Mouse (Mus musculus) limb, embryonic 12.5 days (tissue): ENCODE measurements around the gene Plk3. TPM values are rescaled to one million over a fixed set of nuclear protein-coding genes. Genes with fewer than 3 reads are reported as not detected.

Experiments used
- ATAC-seq: fragments of 200-750 bp; cut with Nextera tagmentation; 2 replicates; pipeline ENCODE4 v1.8.0; 2017; ENCODE audit warnings: low read depth, moderate TSS enrichment; ENCODE audit not compliant: insufficient number of reproducible peaks, insufficient read depth, low FRiP score, low TSS enrichment
- H3K27ac ChIP-seq: fragments of 300-500 bp; sonication (generic); 2 replicates; pipeline ENCODE4 v1.5.1; 2016; ENCODE audit warnings: mild to moderate bottlenecking, moderate library complexity
- H3K27me3 ChIP-seq: fragments of 300-500 bp; sonication (generic); 2 replicates; pipeline ENCODE4 v1.6.1; 2016; ENCODE audit warnings: mild to moderate bottlenecking, moderate library complexity
- H3K36me3 ChIP-seq: fragments of 300-500 bp; sonication (generic); 2 replicates; pipeline ENCODE4 v1.6.1; 2016; ENCODE audit warnings: mild to moderate bottlenecking, moderate library complexity
- H3K4me1 ChIP-seq: fragments of 300-500 bp; sonication (generic); replicated peaks from 2 replicates; pipeline ENCODE4 v1.6.1; 2016
- H3K4me2 ChIP-seq: fragments of 300-500 bp; sonication (generic); 2 replicates; pipeline ENCODE4 v1.6.1; 2016; ENCODE audit warnings: mild to moderate bottlenecking, moderate library complexity
- H3K4me3 ChIP-seq: fragments of 300-500 bp; sonication (generic); replicated peaks from 2 replicates; pipeline ENCODE4 v1.5.1; 2016; ENCODE audit warnings: mild to moderate bottlenecking
- H3K9ac ChIP-seq: fragments of 300-500 bp; sonication (generic); replicated peaks from 2 replicates; pipeline ENCODE4 v1.6.1; 2016; ENCODE audit warnings: mild to moderate bottlenecking, moderate library complexity
- H3K9me3 ChIP-seq: fragments of 300-500 bp; sonication (generic); 2 replicates; pipeline ENCODE4 v1.6.1; 2016; ENCODE audit warnings: mild to moderate bottlenecking, moderate library complexity
- WGBS: fragments of 180-500 bp; shearing (Covaris S2); methylation state at CpG from one replicate; pipeline ENCODE4 v1.1.7; 2016; 5-methylcytosine and 5-hydroxymethylcytosine counted together
- microRNA-seq: library from miRNA; unstranded; fragments of <30 nt; microRNA quantifications from one replicate; pipeline ENCODE4, GENCODE M21; 2017
- polyA plus RNA-seq: library from polyadenylated mRNA; unstranded; fragments of >200 nt; fragmentation: Nextera tagmentation; extraction: Ambion mirVana; gene quantifications from 2 replicates; pipeline ENCODE4 v1.2.1, GENCODE M21; 2016

Plk3 gene
- polyA plus RNA-seq, 1 experiment from 2014 or later: 2.7 TPM

DNA sequence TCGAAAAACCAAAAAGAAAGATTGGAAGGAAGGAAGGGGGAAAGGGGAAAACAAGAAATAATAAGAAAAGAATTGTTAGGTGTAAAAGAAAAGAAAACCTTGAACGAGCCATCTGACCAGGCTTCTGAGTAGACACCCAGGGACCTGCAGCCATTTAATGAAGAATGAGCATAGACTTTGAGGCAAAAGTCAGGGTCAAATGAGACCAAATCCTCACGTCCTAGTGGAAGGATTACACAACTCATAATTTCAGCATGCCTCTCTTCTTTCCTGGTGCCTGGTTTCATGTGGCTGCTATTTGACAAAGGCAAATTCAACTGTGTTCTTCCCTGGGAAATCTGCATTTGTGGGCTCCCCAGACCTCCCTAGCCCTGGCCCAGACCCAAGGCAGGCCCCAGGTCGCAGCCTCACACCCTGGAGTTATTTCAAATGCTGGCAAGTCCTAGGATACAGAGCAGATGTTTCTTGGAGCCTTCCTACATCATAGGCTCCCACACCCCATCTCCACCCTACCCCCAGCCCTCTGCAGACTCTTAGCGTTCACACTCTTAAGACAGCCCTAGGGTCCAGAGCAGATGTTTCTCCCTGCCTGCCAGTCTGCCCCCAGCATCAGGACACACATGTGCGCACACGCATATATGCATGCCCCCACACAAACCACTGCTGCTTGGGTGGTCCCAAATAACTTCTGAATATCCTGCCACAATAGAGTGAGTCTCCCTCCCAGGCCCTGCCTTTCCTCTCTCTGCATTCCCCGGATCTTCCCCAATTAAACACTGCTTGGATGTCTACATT, 35.6 kb downstream of the Plk3 start:
- ATAC-seq: no peak
- 53% methylated on average over 8 of the region's 8 CpGs for WGBS

DNA sequence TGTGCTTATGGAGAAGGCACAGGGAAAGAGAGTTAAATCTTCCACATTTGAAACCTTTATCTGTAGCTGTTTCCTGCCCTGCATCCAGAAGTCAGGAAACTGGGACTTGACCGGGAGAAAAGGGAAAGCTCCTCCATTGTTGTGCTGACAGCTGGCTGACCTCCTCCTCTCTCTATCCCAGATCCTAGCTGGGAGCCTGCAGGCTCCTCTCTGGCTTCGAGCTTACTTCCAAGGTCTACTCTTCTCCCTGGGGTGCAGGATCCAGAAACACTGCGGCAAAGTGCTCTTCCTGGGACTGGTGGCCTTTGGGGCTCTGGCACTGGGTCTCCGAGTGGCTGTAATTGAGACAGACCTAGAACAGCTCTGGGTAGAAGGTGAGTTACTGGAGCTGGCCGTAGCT, 37.1 kb downstream of the Plk3 start:
- Histone ChIP-seq H3K4me3 (peak overlapping the region; percentile 68), H3K27me3 (peaks cover 3% of the 10 kb centered on the region; the same call in 1 of the 2 replicates), H3K4me2 (peak overlapping the region; percentile 95), H3K9ac (peak overlapping the region; percentile 70), H3K4me1 (peaks cover 37% of the 10 kb centered on the region), H3K9me3 (no peaks in the 10 kb centered on the region), H3K36me3 (peaks cover 12% of the 10 kb centered on the region), H3K27ac (no peak overlapping the region)
- ATAC-seq: no peak
- WGBS: 10% methylated on average over 5 of the region's 5 CpGs

More for the DNA sequence above, 35.6 kb downstream of the Plk3 start:
- Histone ChIP-seq H3K4me2 (peak overlapping the region; percentile 95), H3K27me3 (peaks cover 3% of the 10 kb centered on the region; the same call in 1 of the 2 replicates), H3K4me3 (0 out of 2 replicates have a peak overlapping the region, but pooled peaks have one; percentile 68), H3K27ac (peak overlapping the region; percentile 62; the same call in 1 of the 2 replicates), H3K9ac (no peak overlapping the region), H3K9me3 (no peaks in the 10 kb centered on the region), H3K36me3 (peaks cover 12% of the 10 kb centered on the region), H3K4me1 (peaks cover 37% of the 10 kb centered on the region)

DNA sequence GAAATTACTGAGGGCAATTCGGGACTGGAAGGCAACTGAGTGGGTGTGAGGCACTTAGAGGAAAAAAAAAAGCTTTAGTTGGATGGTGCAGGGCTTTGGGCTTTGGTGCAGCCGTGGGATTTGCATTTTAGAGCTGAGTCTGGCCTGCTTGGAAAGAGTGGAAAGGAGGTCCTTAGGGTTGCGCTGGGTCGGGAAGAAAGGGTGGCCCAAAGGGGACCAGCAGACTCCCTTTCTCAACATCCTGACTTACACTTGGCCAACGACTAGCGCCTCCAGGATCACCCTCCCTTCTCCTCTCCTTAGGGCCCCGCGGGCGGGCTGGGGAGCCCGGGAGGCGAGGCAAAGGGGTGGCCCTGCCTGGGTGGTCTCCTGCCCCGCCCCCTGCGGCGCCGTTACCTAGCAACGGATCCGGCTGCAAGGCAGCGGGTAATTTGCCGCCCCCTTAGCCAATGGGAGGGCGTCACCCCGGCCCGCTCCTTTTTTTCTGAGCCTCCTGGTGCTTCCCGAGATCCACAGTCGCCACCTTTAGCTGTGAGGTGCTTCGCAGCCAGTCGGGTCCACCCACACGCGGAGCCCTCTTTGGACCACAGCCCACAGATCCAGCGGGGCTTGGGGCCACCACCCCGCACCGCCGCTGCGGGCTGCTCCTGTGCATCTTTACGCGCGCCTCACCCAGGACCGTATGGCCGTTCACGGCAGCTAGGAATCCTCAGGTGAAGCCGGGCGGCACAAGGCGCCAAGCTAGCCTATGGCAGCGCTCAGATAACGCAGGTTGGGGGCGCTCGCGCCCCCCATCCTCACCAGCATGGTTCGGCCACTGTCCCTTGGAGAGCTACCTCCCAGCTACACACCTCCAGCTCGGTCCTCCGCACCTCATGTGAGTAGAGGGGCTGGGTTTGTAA, 38.0 kb downstream of the Plk3 start, which contains the start of gene Ptch2:
Gene Ptch2 (plus strand): TSS at position 525 of the 902 bp plus-strand sequence.
- peak within 1 kb of the TSS; percentile 73 for H3K27ac ChIP-seq
- peak within 1 kb of the TSS; percentile 68 for H3K4me3 ChIP-seq
- H3K4me2 ChIP-seq: peak within 1 kb of the TSS; percentile 95
- H3K9ac ChIP-seq: peak within 1 kb of the TSS; percentile 70
- ATAC-seq: peak; percentile 82
- H3K4me1 ChIP-seq: peaks cover 33% of the 10 kb centered on the region
- peaks cover 3% of the 10 kb centered on the region; the same call in 1 of the 2 replicates for H3K27me3 ChIP-seq
- peaks cover 11% of the 10 kb centered on the region for H3K36me3 ChIP-seq
- no peaks in the 10 kb centered on the region for H3K9me3 ChIP-seq
- WGBS: under 1% methylated on average over 50 of the region's 50 CpGs

GRCm38 (mm10) chr4:117094626-117095361, 39.0 kb downstream of the Plk3 start:
- H3K4me3 ChIP-seq: no peak overlapping the region
- H3K27me3 ChIP-seq: peaks cover 3% of the 10 kb centered on the region; the same call in 1 of the 2 replicates
- no peak for ATAC-seq
- peak overlapping the region; percentile 95; the same call in 1 of the 2 replicates for H3K4me2 ChIP-seq
- 0 out of 2 replicates have a peak, but pooled peaks cover 1% of the 10 kb centered on the region for H3K36me3 ChIP-seq
- H3K27ac ChIP-seq: peak overlapping the region; percentile 73; the same call in 1 of the 2 replicates
- H3K9me3 ChIP-seq: no peaks in the 10 kb centered on the region
- 71% methylated on average over 3 of the region's 3 CpGs for WGBS
- H3K9ac ChIP-seq: no peak overlapping the region
- peaks cover 33% of the 10 kb centered on the region for H3K4me1 ChIP-seq

DNA sequence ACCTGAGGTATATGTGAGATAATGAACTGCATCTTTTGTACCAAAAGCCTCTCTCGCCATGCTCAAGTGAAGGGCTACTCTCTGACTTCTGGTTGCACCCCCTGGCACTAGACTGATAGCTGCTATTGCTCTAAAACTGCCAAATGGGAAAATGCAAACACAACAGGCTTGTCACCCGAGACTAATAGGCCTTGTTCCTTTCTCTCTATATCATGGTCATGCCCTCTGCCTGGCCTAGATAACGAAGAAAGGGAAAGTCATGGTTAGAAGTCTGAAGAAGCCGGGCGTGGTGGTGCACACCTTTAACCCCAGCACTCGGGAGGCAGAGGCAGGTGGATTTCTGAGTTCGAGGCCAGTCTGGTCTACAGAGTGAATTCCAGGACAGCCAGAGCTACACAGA, 43.2 kb downstream of the Plk3 start:
- no peak for ATAC-seq
- Histone ChIP-seq H3K4me3 (no peak overlapping the region), H3K27me3 (no peaks in the 10 kb centered on the region), H3K36me3 (peaks cover 12% of the 10 kb centered on the region), H3K9me3 (no peaks in the 10 kb centered on the region), H3K9ac (no peak overlapping the region), H3K4me2 (no peak overlapping the region), H3K27ac (no peak overlapping the region), H3K4me1 (peaks cover 4% of the 10 kb centered on the region; the same call in 1 of the 2 replicates)
- WGBS: 81% methylated on average over 7 of the region's 7 CpGs

DNA sequence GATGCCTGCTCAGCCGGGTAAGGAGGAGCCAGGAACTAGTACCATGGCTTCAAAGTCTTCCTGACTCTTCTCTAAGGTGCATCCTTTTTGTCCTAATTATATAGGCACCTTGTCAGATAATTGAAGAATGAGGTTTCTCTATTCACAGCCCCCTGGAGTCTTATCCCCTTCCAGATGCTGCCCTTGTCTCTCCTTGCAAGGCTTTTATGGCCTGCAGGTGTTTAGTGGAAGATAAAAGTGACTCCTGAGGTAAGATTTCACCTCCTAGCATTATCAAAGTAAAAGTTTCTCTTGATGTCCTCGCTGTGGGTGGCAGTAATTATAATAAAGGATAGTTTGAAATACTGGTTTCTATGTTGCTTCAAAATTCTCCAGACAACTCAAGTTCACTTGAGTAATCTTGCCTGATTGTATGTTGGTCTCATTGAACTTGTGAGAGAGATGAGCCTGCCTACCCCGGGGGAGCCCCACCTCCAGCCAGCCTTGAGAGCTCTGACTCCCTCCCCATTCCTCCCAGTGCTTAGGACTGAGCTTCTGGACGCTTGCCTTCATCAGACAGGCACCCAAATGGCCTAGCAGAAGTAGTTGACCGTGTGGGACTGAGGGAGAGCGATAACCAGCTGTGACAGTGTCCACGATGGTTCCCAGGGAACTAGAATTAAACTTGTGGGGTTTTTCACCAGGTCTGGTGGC, 45.7 kb downstream of the Plk3 start:
- Histone ChIP-seq H3K27me3 (no peaks in the 10 kb centered on the region), H3K4me2 (no peak overlapping the region), H3K4me1 (no peaks in the 10 kb centered on the region), H3K27ac (no peak overlapping the region), H3K9ac (no peak overlapping the region), H3K9me3 (no peaks in the 10 kb centered on the region), H3K4me3 (no peak overlapping the region), H3K36me3 (peaks cover 22% of the 10 kb centered on the region)
- ATAC-seq: no peak
- 59% methylated on average over 7 of the region's 7 CpGs for WGBS

Small RNA genes lying within 50 kb of the gene (microRNA-seq; reads per million reads assigned to microRNA genes)
- gene Gm22398: not detected

Other genes starting within 250 kb of the Plk3 start
- 110 and 111 TPM in 2 replicates for gene Urod, start 139.6 kb downstream of the Plk3 start, polyA plus RNA-seq
- 10.7 and 10.8 TPM in 2 replicates for gene Hectd3, start 138.6 kb downstream of the Plk3 start, polyA plus RNA-seq
- gene Eif2b3, start 114.6 kb downstream of the Plk3 start, polyA plus RNA-seq: 53.0 and 54.0 TPM in 2 replicates
- gene Ptch2, start 37.9 kb downstream of the Plk3 start, polyA plus RNA-seq: 5.4 and 6.4 TPM in 2 replicates
- 4.2 and 5.1 TPM in 2 replicates for gene Btbd19, start 8.2 kb downstream of the Plk3 start, polyA plus RNA-seq
- not detected in 2 replicates for gene Tctex1d4, start 7.2 kb downstream of the Plk3 start, polyA plus RNA-seq
- gene Rps8, start 22.3 kb upstream of the Plk3 start, polyA plus RNA-seq: 892 and 981 TPM in 2 replicates
- 106 and 108 TPM in 2 replicates for gene Kif2c, start 48.7 kb upstream of the Plk3 start, polyA plus RNA-seq
- gene Tmem53, start 118.0 kb upstream of the Plk3 start, polyA plus RNA-seq: 8.8 and 11.0 TPM in 2 replicates
- gene Armh1, start 118.2 kb upstream of the Plk3 start, polyA plus RNA-seq: 0.26 and 0.65 TPM in 2 replicates